In genomic region chr5:123723816-123724215, GRCm38 (mm10) we compare ENCODE assay signal across 1 mouse cellular context. TPM values are rescaled to one million over a fixed set of nuclear protein-coding genes. Genes with fewer than 3 reads are reported as not detected.
"Had no signal": no experiment of that assay in that cellular context is flagged by ENCODE, and none has a peak within 500 bp of the region (broad histone marks: within the 10 kb centered on the region; RNA-seq: fewer than 3 reads in every experiment).

No protein-coding gene starts in this region.

RNA-seq across cellular contexts. Expression of gene Kntc1, which starts 25.7 kb away (rescaled TPM):
- total RNA-seq: gastrocnemius, adult 2 months had no signal
